Mouse (Mus musculus): Measurements from ENCODE around the gene Eml5. TPM values are rescaled to one million over a fixed set of nuclear protein-coding genes. Genes with fewer than 3 reads are reported as not detected.

Gene Eml5
- total RNA-seq, 2 experiments from 2014 or later: 14.1 to 32.0 TPM

GRCm38 (mm10) chr12:98833901-98834300, 67.4 kb downstream of the Eml5 start:
- no peak for DNase-seq

DNA sequence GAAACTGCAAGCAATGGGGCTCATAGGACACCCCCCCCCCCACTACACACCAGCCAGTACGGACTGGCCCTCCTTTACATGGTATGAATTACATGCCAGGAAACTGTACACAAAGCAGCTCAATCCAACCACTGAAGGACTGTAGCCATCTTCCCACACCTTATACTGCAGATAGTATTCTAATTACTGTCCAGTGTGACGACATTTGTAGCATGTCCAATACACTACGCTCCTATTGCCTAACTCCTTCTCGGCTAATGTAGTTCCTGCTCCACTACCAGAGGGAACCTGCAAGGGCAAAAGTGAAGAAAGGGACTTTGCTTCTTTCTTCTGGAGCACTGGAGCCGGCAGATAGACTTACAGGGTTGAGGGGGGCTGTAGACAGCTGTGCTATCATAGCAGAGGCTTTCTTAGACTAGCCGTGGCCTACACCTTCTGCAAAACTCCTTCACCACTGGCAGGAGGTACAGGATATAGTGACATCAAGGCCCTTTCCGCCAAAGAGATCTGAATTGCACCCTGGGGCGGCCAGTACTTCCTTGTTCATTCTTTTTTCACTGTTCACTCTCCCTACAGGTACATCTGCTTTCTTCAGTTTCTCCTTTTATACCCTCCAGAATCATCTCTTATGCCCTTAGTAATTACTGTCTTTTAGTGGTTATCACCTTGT, 68.2 kb downstream of the Eml5 start:
- DNase-seq: no peak

DNA sequence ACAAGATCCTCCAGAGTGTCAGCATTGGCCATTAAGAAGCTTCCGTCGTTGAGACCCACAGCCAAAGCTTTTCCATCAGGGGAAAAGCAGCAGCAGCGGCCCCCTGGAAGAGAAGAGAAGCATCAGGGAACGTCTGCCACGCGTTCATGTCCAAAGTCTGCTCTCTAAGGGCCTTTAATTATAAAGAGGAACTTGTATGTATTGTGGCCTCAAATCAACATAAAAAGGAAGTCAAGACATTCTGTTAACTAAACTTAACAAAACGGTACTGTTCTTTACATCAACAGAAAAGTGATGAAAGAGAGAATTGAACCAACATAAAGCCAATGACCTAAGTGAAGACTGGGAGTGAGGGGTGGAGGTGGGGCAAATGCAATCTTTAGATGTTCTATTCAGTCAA, 70.2 kb downstream of the Eml5 start:
- no peak for DNase-seq

DNA sequence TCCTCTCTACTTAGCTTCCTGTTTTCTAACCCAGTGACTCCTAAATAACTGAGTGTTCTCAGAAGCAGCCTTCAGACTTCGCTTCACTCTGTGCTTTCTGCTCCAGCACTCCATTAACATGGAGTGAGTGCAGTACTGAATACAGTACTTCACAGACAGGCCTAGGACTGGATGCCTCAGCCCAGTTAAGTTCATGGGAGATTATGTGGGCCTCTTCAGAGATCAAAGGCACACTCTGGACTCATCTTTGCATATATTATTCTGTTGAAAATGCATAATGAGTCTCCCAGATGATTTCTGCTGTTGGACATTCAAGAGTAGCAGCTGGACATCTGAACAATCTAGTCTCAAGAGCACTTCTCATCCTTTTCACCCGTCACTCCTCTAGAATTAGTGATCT, 80.5 kb downstream of the Eml5 start:
- DNase-seq: no peak

GRCm38 (mm10) chr12:98804078-98804748, 97.1 kb downstream of the Eml5 start:
- DNase-seq: no peak

DNA sequence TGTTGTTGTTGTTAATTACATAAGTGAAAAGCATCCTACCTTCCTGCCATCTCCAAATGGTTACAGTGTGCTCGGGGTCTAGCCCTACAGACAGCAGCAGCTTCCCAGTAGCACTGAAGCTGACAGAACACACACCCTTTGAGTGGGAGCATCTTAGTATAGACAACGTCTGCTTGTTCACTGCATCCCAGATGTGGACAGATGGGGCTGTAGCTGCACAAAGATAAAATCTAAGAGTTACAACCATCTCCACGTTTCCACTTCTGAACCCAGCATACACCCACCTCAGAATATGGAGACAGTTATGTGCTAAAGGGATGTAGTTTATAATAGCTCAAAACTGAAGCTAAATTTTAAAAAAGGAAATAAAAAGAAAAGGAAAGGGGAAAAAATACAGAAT, 99.0 kb downstream of the Eml5 start:
- DNase-seq: no peak

GRCm38 (mm10) chr12:98800334-98800733, 101.0 kb downstream of the Eml5 start:
- DNase-seq: no peak

GRCm38 (mm10) chr12:98795731-98796318, 105.5 kb downstream of the Eml5 start:
- DNase-seq: no peak

DNA sequence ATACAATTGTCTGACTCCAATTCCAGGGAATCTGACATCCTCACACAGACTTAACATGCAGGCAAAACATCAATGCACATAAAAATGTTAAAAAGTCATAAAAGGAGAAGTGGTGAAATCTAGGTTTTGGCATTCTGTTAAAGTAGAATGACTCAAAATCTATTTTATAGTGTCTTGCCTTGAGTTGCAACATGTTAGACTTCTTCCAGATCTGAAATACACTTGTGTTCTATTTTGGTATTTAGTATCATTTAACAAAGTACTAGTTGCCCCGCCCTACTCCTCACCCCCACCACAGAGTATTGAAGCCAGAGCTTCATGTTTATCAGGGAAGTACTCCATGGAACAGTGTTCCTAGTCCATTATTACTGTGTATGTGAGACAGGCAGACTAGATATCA, 117.0 kb downstream of the Eml5 start:
- no peak for DNase-seq

- DNase-seq: peak; percentile 25
Measured at GRCm38 (mm10) chr12:98779148-98779547, 122.1 kb downstream of the Eml5 start.

GRCm38 (mm10) chr12:98777509-98777908, 123.8 kb downstream of the Eml5 start:
- DNase-seq: no peak

- no peak for DNase-seq
Measured at GRCm38 (mm10) chr12:98766241-98766640, 135.0 kb downstream of the Eml5 start.

GRCm38 (mm10) chr12:98759700-98760099, 141.6 kb downstream of the Eml5 start:
- DNase-seq: no peak

DNA sequence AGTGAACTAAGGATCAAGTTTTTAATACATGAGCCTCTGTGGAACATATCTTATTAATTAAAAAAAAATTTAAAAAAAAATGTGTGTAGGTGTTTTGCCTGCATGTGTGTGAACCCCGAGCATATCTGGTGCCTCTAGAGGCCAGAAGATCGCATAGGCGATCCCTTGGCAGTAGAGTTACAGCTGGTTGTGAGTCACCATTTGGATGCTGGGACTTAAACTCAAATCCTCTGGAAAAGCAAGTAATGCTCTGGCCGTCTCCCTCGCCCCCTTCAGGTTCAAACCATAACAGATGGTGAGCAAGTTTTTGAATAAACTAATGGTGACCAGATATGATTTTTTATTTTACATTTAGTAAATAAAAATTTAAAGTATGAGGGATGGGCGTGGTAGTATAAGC, 143.6 kb downstream of the Eml5 start:
- no peak for DNase-seq

GRCm38 (mm10) chr12:98747380-98747753, 153.9 kb downstream of the Eml5 start:
- peak; percentile 32 for DNase-seq

- DNase-seq: peak; percentile 96
Measured at GRCm38 (mm10) chr12:98746746-98747379, 154.4 kb downstream of the Eml5 start, which contains the start of gene Zc3h14. Gene Zc3h14, plus strand, starts transcription at chr12:98746964.

GRCm38 (mm10) chr12:98746131-98746530, 155.2 kb downstream of the Eml5 start:
- DNase-seq: peak; percentile 74

GRCm38 (mm10) chr12:98745626-98746025, 155.7 kb downstream of the Eml5 start:
- DNase-seq: no peak

GRCm38 (mm10) chr12:98741011-98741501, 160.2 kb downstream of the Eml5 start:
- DNase-seq: no peak

- peak; percentile 25 for DNase-seq
Measured at GRCm38 (mm10) chr12:98737801-98738350, 163.4 kb downstream of the Eml5 start.

GRCm38 (mm10) chr12:98736951-98737800, 164.1 kb downstream of the Eml5 start, which contains the start of gene Ptpn21:
Gene Ptpn21, minus strand, starts transcription at chr12:98737405.
- peak; percentile 82 for DNase-seq
